Mouse (Mus musculus) ES-CJ7 (cell line): ENCODE data around the gene Smarca2.
A peak's percentile ranks its signal among the peaks of the same experiment; 100 is the strongest.
"Not testable (repeated sequence)": the region's sequence is repeated elsewhere in the genome, so short reads cannot be mapped to it uniquely, and the experiment has no call there.

ENCODE experiments used
- DNase-seq: peaks from one replicate; pipeline ENCODE4 v3.0.0; 2011; ENCODE audit warnings: low read depth, low spot score

Gene Smarca2

DNA sequence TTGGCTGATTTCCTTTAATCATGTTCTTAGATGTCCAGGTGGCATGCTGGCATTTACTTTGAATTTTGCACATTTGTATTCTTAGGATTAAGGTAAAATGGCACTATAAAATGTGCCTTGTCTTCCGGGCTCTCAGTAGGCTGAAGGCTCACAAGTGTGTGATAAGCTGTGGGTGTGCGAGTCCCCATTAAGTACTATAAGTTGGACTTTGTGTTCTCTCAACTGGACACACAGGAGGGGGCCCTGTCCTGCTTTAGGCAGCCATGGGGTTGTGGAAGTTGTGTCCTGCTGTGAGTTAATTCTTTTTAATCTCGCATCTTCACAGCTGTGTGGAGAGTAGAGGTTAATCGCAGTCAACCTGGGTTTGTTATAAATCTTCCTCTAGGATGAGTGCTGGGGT, 85.7 kb downstream of the Smarca2 start:
- no peak for DNase-seq

DNA sequence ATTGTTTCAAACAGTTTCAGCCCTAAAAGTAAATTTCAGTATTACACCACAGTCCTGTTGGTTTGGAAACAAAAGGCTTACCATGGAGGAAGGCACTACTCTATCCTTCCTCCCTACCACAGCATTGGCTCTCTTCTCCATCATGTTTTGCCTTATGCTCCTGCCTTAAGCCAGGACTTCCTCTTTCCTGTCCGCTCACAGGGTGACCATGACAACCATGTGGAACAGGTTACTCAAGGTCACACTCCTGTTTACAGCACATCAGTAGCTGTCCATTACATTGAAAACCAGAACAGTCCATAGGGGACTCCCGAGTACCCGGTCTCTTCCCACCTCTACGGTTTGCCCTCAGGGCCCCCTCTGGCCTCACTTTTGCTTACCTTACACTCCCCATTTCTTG, 92.3 kb downstream of the Smarca2 start:
- no peak for DNase-seq

DNA sequence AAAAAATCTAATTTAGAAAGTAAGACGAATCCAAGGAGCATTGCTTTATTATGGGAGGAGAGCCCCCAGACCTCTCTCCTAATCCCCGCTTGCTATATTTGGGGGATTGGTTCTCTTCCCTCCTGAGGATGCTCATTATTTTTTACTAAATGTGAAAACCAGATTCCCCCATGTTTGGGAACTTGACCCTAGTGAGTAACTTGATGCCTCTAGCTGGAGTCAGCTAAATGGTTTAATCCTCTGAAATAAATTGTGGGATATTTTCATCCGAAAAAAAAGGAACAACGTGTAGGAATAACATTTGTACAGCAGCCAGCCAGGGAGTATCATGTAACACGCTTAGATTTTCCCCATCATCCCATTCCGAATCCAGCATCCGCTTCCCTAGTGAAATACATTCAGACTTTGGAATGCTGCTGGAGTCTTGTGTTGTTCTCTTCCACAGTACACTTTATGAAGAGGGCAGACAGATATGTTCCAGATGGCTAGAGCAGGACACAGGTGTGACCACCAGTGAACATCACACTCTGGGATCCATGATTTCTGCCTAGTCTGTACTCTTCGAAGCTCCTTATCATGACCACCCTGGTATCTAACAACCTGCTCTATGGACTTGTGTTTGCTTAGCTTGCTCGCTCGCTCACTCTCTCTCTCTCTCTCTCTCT, 99.8 kb downstream of the Smarca2 start:
- no peak for DNase-seq

DNA sequence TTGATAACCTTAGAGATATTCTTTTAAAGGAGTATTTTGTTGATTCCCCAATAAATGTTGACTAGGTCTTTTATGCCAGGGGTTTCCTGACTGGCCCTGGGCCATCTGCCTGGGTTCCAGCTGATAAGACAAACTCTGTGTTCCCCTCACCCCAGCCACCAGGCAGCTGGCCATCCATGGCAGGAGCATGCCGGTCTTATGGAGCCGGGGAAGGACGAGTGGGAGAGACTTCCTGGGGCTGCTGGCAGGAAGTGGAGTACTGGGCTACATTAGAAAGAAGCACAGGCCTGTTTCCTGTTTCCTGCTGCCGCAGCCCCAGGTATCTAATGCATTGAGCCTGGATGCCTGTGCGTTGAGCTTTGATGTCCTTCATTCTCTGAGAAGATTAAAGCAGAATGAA, 102.1 kb downstream of the Smarca2 start:
- DNase-seq, result no peak

DNA sequence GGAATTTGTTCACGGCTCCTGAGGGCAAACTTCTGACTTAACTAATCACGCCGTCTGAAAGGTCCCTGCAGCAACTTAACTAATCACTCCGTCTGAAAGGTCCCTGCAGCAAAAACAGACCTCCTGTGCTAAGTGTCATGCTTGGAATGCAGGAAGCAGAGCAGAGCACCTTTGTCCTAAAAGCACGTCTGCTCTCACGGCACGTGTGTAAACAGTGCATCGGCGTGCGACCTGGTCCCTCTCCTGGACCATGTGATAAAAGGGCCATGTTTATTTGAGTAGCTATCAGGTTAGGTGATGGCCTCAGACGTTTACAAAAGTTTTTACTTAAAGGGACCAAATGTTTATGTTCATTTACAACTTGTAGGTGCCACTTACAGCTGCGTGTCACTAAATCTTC, 104.2 kb downstream of the Smarca2 start:
- DNase-seq, result no peak

DNA sequence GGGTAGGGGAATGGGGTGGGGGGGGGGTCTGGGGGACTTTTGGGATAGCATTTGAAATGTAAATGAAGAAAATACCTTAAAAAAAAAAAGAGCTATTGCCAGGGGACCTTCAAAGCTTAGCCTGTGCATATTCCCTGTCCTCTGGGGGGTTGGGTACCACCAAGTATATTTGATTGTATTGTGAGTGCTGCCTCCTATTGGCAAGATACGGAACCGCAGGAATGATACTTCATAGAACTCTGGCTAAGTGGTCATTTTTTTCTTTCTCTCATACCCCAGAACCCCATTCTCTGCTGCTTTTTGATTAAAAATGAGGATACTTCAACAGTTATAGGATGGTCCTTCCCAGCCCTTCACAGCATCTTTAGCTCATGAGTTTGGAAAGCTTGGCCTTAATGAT, 106.4 kb downstream of the Smarca2 start:
- peak; percentile 53 for DNase-seq

DNA sequence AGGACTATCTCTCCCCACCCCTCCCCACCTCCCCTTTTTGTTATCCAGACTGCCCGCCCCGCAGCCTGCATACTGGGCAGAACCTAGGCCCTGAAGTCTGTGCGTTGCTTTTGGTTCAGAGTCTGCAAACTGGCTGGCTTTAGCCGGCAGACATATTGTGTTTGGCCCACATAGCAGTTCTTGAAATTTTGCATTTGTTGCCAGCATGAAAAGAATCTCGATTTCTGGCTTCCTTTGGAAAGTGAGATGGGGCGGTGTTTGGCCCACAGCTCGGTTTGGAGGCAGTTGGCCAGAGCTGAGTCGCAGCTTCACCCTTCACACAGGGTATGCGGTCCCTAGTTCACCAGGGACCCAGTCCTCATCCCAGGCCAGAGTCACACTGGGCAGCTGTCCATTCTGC, 111.4 kb downstream of the Smarca2 start:
- no peak for DNase-seq

DNA sequence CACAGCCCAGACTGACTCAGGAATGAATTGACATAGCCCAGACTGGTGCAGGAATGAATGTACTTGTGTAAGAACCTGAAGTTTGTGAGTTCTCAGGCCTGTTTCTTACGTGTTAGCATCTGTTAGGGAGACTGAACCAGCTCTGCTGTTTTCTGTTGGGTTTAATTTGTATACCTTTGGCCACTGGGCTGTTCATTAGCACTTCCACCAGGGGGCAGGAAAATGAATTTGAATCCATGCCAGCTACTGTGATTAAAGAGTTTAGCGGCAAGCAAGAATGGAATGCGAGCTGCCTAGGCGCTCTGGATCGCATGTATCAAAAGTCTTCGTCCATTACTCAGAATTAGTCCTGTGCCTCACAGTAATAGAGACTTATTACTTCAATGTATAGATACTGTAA, 113.4 kb downstream of the Smarca2 start:
- DNase-seq, result peak; percentile 39

DNA sequence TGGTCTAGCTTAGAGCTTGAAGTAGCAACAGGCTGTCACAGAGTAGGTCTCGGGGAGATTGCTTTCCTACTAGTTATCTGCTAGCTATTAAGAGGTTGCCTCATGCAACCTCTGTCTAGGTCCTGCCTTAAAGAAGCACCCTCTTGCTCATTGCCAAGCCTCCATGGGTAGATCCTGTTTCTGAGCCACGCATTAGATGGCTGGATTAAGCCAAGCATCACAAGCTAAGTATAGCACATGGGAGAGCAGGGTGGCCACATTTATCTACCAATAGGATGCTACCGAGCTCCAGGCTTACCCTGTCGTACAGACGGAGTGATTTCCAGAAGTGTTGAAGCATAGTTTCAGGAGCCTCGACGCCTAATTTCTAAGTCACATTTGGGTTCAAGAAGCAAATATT, 114.3 kb downstream of the Smarca2 start:
- DNase-seq, result no peak

DNA sequence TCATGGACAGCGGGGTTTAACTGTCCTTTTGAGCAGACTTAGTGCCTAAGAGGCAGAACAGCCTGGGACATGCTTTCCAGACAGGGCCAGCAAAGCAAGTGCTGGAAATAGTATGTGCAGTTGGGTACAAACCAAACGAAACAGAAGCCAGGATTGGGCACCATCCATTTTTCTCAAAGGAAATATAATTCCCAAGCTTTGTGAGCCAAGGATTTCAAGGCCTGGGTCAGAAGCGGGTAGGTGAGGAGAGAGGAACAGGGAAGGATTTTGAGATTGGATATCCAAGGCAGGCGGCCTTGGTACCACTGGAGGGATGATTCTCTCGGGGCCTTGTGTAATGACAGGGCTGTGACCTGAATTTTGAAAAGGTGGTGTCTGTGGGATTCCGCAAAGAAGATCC, 116.9 kb downstream of the Smarca2 start:
- DNase-seq, result no peak

DNA sequence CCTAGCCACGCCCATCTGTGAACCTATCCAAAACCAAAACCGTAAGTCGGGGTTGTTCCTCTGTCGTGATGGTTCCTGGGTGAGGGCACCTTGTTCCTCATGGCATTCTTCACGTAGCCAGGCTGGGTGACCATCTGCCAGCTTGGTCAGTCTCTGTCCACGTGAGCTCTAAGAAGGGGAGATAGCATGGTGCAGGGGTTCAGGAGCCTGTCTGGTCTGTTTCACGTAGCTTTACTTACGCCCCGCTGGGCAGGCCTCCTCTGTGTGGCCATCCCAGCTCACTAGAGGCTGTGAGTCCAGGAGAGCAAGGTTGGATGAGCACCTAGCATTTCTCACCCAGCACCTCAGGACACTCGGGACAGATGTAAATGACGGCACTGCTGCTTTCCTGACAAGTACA, 119.0 kb downstream of the Smarca2 start:
- no peak for DNase-seq

DNA sequence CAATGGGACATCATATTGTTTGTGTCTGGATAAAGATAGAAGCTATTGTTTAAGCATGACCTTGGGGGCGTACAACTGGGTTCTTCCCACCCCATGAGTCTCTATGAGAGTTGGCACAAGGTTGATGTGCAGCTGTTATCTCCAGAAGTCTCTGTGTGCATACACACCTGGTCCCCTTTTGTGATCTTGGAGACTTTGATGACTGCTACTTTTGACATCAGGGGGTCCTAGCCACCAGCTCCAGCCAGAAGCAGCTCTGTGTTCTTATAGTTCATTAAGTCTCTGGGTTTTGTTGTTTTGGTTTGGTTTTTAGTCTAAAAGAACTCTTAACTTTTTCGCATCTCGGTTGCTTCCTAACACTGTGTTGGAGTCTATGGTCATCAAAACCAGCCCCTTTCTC, 119.8 kb downstream of the Smarca2 start:
- no peak for DNase-seq

DNA sequence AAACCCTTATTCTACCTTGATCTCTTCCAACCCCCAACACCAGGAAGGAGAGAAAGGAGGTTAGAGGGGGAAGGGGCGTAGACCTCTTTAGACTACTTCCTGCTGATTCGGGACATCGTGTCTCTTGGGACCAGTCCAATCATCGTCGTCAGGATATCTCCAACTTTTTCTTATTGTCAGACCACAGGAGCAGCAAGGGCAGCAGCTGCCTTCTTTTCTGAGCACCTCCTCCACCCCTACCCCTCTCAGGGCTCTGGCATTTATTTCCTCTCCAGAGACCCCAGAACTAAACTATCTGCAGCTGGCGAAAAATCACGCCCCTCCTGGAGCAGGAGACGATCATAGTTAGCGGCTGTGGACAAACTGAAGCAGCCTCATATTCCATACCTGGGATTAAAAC, 122.9 kb downstream of the Smarca2 start:
- DNase-seq, result no peak

DNA sequence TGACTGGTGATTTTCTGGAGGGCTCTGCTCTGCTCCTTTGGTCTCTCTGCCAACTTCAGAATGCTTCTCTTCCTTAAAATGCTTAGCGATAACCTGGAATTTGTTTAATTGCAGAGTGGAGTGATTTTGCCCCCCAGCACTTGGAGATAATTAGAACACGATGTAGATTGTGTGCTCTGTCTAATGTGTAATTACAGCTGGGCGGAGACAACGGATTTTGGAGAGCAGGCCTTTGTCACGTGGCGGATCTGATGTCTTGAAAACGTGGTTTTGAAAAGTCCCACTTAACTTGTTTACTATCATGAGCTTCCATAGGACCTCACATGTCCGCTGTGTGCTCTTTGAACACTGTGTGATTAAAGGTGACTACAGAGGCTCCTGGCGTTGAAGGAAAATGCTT, 125.6 kb downstream of the Smarca2 start:
- no peak for DNase-seq

DNA sequence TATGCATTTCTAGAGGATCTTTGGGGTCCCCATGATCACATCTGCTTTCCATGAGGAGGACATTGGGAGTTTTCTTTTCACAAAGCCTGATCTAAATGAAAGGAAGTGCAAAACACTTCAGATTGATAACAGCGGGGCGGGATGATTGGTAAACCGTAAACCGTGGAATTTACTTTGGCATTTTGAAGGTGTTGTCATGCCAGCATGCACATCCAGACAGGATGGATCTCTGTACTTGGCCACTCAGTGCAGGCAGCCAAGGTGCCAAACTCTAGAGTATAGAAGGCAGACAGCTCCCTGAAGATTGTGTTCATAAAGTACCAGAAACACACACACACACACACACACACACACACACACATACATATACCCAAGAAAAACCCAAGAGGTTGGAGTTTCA, 126.3 kb downstream of the Smarca2 start:
- no peak for DNase-seq

DNA sequence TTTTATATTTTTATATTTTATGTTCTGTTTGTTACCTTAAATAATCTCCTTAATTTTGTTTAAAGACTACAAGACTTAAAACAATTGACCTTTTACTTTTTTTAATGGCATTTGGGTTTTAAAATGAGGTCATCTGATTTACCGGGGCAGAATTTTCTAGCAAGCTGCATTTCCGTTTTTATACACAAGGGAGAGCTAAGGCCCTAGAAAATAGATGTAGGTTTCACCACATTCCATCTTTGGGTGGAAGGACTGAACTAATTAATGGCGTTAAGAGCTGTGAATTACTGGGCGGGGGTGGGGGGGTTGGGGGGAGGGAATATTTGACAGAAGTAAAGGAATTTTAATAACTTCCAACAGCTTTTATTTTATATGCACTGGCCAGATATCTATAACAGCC, 127.0 kb downstream of the Smarca2 start:
- peak; percentile 23 for DNase-seq

DNA sequence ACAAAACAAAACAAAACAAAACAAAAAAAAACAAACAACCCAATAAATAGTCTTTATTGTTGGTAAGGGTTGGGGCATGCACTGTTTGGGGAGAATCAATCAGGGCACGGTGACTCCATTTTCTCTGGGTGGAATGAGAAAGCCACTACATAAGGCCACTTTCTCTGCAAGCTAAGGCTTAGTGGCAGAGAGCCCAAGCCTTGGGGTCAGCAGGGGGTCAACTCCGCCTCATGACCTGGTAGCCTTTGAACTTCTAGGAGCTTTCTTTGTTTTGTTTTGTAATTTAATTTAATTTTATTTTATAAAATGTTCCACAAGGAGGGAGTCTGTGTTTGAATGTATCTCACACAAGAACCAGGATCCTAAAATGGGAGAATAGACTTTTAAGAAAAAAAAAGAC, 128.2 kb downstream of the Smarca2 start:
- no peak for DNase-seq

DNA sequence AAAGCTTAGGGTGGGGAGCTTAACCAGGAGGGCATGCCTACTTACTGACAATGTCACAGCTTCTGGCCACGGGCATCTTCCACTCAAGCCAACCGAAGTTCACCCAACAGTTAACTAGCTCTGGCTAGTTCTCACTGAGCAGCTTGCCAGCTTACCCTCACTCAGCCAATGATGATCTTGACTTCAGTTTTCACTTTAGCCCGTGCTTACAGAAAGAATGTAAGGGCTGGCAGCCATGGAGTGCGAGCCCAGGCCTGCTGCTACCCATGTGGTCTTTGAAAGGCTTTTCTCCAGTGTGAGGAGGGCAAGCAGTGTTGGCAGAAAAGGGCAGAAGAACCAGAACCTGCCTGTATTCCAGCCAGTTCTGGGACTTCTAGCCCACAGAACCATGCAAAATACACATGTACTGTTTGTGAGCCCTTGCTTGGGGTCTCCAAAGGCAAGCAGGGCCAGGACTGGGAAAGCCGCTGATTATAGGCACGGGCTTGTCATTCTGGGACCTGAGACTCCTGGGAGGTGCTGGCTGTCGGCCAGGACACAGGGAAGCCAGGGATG, 128.8 kb downstream of the Smarca2 start:
- no peak for DNase-seq

DNA sequence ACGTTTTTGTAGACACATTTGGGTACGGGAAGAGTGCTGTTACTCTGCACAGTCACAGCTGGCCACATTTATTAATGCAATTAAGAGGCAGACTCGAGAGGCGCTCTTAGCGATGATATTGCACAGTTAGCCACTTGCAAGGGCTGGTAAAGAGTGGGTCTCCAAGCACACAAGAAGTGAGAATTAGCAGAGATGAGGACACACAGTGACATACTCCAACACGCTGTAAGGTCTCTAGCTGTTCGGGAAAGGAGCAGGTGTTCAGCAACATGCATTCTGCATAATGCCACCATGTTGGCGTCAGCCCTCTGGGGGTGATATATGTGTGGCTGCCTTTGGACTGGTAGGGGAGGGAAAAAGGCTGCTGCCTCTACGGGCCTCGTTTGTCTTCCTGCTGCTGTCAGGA, 129.9 kb downstream of the Smarca2 start:
- DNase-seq, result no peak

DNA sequence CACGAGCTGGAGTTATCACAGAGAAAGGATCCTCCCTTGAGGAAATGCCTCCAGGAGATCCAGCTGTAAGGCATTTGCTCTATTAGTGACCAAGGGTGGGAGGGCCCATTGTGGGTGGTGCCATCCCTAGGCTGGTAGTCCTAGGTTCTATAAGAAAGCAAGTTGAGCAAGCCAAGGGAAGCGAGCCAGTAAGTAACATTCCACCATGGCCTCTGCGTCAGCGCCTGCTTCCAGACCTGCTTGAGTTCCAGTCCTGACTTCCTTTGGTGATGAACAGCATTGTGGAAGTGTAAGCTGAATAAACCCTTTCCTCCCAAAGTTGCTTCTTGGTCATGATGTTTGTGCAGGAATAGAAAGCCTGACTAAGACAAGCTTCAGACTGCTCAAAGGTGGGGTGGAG, 140.2 kb downstream of the Smarca2 start:
- DNase-seq, result not testable (repeated sequence)

DNA sequence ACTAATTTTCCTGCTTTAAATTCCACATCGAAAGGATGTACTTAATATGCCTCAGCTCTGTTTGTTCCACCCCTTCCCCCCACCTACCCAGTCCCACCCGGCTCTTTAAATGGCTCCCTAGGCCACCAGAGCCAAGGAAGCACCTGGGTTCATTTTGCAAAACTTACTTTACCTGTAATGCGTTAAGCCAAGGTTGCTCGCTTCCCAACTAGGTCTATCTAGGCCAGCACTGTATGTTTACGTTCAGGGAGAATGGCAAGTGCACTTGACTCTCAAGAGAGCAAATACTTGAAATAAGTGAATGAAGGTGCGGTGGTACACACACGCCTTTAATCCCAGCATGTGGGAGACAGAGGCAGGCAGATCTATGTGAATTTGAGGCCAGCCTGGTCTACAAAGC, 140.7 kb downstream of the Smarca2 start:
- DNase-seq, result no peak

DNA sequence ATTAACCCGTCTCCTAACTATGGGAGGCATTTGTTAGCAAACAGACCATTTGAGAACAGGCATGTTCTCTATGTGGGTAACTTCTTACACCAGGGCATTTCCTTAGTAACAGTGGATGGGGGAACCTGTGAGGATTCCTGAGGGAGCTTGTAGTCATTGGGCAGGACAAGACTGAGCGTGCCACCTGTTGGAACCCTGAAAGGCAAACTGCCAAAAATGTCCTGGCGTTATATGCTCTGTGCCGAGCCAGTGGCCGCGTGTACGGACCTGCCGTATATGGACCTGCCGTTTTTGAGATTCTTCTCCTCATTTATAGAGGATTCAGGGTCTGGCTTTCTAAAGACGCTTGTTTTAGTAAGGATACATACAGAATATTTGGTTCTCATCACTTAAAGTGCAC, 141.4 kb downstream of the Smarca2 start:
- no peak for DNase-seq

DNA sequence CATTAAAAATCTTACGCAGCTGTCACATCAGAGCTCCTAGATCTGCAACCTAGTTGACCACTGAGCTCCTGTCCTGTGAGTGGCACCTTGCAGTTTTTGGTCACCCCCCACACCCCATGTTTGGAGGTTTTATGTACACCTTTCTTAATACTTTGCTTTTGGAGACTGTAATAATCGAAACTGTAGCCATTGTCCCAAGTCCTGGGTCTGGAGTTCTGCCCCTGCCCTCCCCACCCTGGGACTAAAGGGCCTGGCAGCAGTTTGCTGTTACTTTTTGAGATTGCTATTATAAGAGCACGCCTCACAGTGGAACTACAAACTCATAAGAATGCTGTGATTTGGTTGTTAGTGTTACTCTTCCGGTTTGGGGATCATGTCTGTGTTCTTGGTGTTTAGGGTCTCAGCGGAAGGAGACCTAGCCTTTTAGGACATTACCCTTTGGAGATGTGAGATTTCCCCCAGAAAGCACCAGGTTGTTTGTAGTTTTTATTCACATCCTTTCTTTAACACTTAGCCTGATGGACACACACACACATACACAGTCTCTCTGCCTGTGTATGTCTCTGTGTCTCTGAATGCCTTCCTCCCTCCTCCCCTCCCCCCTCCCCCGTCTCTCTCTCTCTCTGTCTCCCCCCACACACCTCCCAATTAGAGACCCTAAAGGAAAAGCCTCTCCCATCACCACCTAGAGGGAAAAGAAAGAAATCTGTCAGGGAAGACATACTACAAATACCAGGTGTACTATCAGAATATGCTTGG, 142.0 kb downstream of the Smarca2 start:
- no peak for DNase-seq
